Mouse (Mus musculus): ENCODE data around the gene 6030445D17Rik.

GRCm38 (mm10) chr4:136449795-136450194 lies 12.3 kb upstream of the 6030445D17Rik start:
- TF ChIP-seq EP300 (IDR thresholded peaks at IDR 0.05; ENCODE audit: low read depth) (no peak), CTCF (IDR thresholded peaks at IDR 0.05; ENCODE audit: low read depth) (no peak)

All from liver, embryonic 14.5 days (tissue).